Mouse (Mus musculus) kidney, adult 2 months (tissue): ENCODE results near the gene 4930402K13Rik.

ENCODE experiments used
- CTCF ChIP-seq: fragments of 200-500 bp; conservative IDR thresholded peaks from 2 replicates; pipeline ENCODE4 v1.5.1; 2011; ENCODE audit warnings: low read depth, mild to moderate bottlenecking, control low read depth, low read length, moderate library complexity, mixed read lengths; ENCODE audit not compliant: insufficient read depth, insufficient read length
- POLR2A ChIP-seq: fragments of 200-500 bp; IDR thresholded peaks from one replicate; pipeline ENCODE4 v1.6.1; 2011; ENCODE audit warnings: low read depth, low read length, control low read depth

DNA sequence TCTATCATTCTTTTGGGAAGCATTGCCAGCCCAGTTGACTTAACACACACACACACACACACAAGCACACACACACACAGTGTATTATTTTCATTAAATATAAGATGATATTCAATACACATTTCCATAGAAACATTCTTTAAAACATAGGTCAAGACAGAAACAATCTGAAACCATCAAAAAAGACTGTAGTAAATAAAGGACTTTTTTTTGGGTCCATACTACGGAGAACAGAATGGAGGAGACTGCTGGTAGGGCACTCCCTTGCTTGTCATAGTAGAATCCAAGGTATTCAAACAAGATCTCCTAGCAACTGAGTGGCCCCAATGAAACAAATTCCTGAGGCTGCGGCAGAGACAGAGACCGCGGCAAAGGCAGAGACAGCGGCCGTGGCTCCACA, at the start of gene 4930402K13Rik:
- TF ChIP-seq CTCF, result no peak
- TF ChIP-seq POLR2A, result no peak
